Mouse (Mus musculus): ENCODE data around the gene Hoxc12. TPM values are rescaled to one million over a fixed set of nuclear protein-coding genes. Genes with fewer than 3 reads are reported as not detected.
A peak's percentile ranks its signal among the peaks of the same experiment; 100 is the strongest.

The Hoxc12 gene
- polyA plus RNA-seq, 1 experiment from 2014 or later: not detected

DNA sequence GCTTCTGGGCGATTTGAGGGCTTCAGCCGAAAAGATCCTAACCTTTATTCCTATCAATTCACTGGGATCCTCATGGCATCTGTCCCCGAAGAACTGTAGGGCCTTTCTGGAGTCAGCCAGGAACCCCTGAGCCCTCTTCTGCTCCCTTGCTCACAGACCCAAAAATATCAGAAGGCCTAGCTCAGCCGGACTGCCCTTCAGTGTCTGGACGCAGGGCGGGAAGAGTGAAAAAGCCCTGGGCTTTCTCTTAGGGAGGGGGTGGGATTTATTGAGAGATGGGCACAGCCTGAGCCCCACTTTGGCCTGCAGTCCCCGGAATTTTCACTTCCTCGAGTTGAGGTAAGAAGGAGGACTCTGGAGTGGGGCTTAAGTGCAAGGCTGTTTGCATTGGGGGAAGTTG lies 26.7 kb downstream of the Hoxc12 start:
- H3K9ac ChIP-seq (replicated peaks; ENCODE audit: low read length): peak overlapping the region; percentile 79
- H3K4me2 ChIP-seq (replicated peaks; ENCODE audit: low read depth, low read length): peak overlapping the region; percentile 84
- 13% methylated on average over 8 of the region's 8 CpGs for WGBS
- H3K4me3 ChIP-seq (ENCODE audit: low read length): peak overlapping the region; percentile 65
- no peak for ATAC-seq (ENCODE audit: low FRiP score, low TSS enrichment)
- H3K27ac ChIP-seq (ENCODE audit: low read length): peak overlapping the region; percentile 92
- no peaks in the 10 kb centered on the region for H3K9me3 ChIP-seq (ENCODE audit: low read length)
- H3K36me3 ChIP-seq (ENCODE audit: insufficient read depth, low read length): no peaks in the 10 kb centered on the region
- H3K4me1 ChIP-seq (ENCODE audit: insufficient read depth, low read length): peaks cover 27% of the 10 kb centered on the region
- H3K27me3 ChIP-seq (ENCODE audit: insufficient read depth, low read length): peaks cover 15% of the 10 kb centered on the region; the same call in 1 of the 2 replicates

DNA sequence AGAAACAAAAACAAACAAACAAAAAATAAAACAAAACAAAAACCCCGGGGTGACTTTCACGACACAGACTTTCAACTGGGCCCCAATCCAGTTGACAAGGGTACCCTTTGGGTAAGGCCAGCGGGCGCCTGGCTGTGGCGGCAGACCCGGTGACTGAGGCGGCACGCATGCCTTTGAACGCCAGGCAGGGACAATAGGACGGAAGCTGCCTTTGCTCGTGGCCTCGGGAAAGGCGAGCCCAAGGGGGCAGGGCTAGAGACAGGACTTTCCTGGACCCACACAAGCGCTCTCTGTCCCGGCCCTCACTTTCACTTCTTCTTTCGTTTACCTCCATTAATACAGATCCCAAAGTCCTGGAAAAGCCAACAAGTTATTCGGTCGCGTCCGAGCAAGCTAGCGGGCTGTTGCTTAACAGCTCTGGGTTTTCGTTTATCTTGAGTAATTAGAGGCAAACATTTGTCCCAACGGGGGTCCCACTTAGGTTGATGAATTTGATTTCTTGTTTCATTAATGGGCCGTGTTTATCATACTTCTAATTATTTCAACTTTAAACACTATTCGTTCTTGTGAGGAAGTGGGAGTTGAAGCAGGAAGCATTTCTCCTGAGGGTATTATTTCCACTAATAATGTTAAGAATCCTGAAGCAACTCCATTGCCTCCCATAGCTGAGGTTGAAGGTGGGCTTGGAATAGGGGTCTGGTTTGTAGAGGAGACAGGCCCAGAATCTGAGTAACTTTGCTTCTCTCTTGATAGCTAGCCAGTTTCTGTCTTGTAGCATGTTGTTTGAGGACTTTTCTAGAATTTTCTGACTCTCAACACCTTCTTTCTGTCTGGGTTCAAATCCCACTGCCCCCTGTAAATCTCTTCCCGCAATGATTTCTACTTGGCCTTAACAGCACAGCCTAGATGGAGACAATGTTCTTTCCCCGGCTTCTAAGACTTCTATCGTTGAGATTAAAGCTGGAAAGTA lies 27.4 kb downstream of the Hoxc12 start:
- WGBS: 4% methylated on average over 28 of the region's 28 CpGs
- Histone ChIP-seq H3K4me2 (replicated peaks; ENCODE audit: low read depth, low read length) (peak overlapping the region; percentile 84), H3K36me3 (ENCODE audit: insufficient read depth, low read length) (no peaks in the 10 kb centered on the region), H3K9ac (replicated peaks; ENCODE audit: low read length) (peak overlapping the region; percentile 79), H3K9me3 (ENCODE audit: low read length) (no peaks in the 10 kb centered on the region), H3K27ac (ENCODE audit: low read length) (peak overlapping the region; percentile 92), H3K4me1 (ENCODE audit: insufficient read depth, low read length) (peaks cover 22% of the 10 kb centered on the region; the same call in 1 of the 2 replicates), H3K27me3 (ENCODE audit: insufficient read depth, low read length) (peaks cover 20% of the 10 kb centered on the region), H3K4me3 (ENCODE audit: low read length) (peak overlapping the region; percentile 65)
- ATAC-seq (ENCODE audit: low FRiP score, low TSS enrichment): peak; percentile 25; the same call in 1 of the 2 replicates

DNA sequence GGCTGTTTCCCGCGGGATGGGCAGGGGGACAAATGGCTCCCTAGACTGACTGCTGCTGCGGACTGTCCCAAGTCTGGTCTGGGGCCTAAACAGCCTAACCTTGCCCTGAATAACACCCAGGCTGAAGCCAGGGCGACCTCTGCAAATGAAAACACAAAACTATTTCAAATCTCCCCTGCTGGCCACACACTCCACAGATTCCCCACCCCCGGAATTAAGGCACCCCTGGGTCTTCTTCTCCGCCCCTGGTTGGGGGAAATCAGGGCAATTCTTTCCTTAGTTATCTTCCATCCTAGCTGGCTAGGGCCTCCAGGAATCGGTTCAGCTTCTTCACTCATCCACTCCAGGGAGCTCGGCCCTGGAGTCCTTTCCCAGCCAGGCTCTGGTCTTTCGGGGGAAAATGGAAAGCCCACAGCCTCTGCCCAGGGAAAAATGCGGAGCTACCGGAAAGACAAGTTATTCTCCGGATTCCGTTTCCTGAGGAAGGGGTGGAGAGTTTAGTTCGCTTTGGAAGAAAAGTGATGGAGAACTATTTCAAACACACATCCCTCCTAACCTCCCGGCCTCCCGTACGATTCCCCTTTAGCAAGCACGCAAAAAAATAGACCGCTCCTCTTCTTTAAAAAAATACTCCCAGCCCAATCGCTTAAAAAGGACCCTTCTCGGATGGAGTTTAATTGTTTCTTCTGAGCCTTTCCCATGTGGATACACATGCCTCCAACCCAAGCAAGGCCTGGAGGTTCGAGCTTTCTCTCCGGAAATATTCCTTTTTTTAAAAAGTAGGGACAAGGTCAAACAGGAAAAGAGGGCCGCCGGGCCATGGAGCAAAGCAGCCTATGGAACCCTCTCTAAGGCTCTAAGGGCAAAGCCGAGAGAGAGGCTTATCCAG lies 28.7 kb downstream of the Hoxc12 start:
- Histone ChIP-seq H3K9ac (replicated peaks; ENCODE audit: low read length) (peak overlapping the region; percentile 79), H3K27me3 (ENCODE audit: insufficient read depth, low read length) (peaks cover 21% of the 10 kb centered on the region), H3K36me3 (ENCODE audit: insufficient read depth, low read length) (no peaks in the 10 kb centered on the region), H3K9me3 (ENCODE audit: low read length) (no peaks in the 10 kb centered on the region), H3K27ac (ENCODE audit: low read length) (peak overlapping the region; percentile 92), H3K4me3 (ENCODE audit: low read length) (peak overlapping the region; percentile 65), H3K4me1 (ENCODE audit: insufficient read depth, low read length) (peaks cover 21% of the 10 kb centered on the region; the same call in 1 of the 2 replicates), H3K4me2 (replicated peaks; ENCODE audit: low read depth, low read length) (peak overlapping the region; percentile 84)
- ATAC-seq (ENCODE audit: low FRiP score, low TSS enrichment): no peak
- WGBS: 6% methylated on average over 26 of the region's 26 CpGs

DNA sequence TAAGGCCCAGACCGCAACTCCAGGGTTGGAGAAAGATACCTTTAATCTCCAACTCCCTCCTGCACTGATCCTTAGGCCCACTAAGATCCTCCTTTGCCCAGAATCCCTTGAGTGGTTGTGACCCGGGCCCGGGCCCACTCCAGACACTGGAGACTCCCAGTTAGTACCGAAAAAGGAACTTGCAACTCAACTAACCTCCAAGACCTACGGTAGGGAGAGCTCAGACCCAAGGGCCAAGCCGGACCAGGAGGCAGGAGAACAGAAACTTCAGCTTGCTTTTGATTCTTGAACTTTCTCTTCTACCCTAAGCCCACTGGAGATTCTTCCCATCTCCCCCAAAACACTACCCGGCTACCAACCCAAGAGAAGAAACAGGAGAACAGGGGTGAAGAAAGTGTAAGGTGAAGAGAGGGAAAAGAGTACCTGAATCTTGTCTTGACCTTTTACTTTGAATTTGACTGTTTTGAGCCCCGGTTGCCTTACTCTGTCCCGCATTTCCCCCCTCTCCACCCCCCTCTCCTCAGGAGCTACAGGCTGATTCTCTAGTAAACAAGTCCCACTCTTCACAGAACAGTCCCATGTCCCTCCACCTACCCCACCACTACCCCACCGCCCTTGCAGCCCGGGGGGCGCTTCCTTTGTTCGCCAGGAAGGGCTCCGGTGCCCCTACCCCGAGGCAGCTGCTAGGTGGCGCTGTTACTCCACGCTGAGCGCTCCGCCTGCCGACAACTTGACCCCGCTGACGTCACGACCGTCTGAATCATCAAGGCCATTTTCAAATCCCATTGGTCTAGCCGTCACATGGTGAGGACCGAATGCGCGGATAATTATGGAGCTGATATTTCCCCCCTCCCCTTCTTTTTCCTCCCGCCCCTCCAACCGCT lies 29.6 kb downstream of the Hoxc12 start:
- Histone ChIP-seq H3K9me3 (ENCODE audit: low read length) (no peaks in the 10 kb centered on the region), H3K9ac (replicated peaks; ENCODE audit: low read length) (peak overlapping the region; percentile 90), H3K36me3 (ENCODE audit: insufficient read depth, low read length) (no peaks in the 10 kb centered on the region), H3K27ac (ENCODE audit: low read length) (peak overlapping the region; percentile 94), H3K4me3 (ENCODE audit: low read length) (peak overlapping the region; percentile 65), H3K27me3 (ENCODE audit: insufficient read depth, low read length) (peaks cover 24% of the 10 kb centered on the region), H3K4me1 (ENCODE audit: insufficient read depth, low read length) (peaks cover 21% of the 10 kb centered on the region), H3K4me2 (replicated peaks; ENCODE audit: low read depth, low read length) (peak overlapping the region; percentile 84)
- ATAC-seq (ENCODE audit: low FRiP score, low TSS enrichment): peak; percentile 80
- WGBS: 3% methylated on average over 29 of the region's 30 CpGs

DNA sequence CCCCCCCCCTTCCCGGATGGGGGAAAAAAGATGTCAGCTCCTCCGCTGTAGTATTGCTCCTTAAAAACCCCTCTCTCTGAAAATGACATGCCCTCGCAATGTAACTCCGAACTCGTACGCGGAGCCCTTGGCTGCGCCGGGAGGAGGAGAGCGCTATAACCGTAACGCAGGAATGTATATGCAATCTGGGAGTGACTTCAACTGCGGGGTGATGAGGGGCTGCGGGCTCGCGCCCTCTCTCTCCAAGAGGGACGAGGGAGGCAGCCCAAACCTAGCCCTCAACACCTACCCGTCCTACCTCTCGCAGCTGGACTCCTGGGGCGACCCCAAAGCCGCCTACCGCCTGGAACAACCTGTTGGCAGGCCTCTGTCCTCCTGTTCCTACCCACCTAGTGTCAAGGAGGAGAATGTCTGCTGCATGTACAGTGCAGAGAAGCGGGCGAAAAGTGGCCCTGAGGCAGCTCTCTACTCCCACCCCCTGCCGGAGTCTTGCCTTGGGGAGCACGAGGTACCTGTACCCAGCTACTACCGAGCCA lies 30.3 kb downstream of the Hoxc12 start, which contains the start of gene Hoxc10:
Gene Hoxc10 (plus strand): TSS at position 21 of the 536 bp plus-strand sequence.
- Histone ChIP-seq H3K4me2 (replicated peaks; ENCODE audit: low read depth, low read length) (peak within 1 kb of the TSS; percentile 84), H3K4me3 (ENCODE audit: low read length) (peak within 1 kb of the TSS; percentile 65), H3K36me3 (ENCODE audit: insufficient read depth, low read length) (no peaks in the 10 kb centered on the region), H3K9ac (replicated peaks; ENCODE audit: low read length) (peak within 1 kb of the TSS; percentile 90), H3K27ac (ENCODE audit: low read length) (peak within 1 kb of the TSS; percentile 94), H3K4me1 (ENCODE audit: insufficient read depth, low read length) (peaks cover 22% of the 10 kb centered on the region), H3K27me3 (ENCODE audit: insufficient read depth, low read length) (peaks cover 22% of the 10 kb centered on the region), H3K9me3 (ENCODE audit: low read length) (no peaks in the 10 kb centered on the region)
- WGBS: under 1% methylated on average over 27 of the region's 27 CpGs
- ATAC-seq (ENCODE audit: low FRiP score, low TSS enrichment): peak; percentile 58

DNA sequence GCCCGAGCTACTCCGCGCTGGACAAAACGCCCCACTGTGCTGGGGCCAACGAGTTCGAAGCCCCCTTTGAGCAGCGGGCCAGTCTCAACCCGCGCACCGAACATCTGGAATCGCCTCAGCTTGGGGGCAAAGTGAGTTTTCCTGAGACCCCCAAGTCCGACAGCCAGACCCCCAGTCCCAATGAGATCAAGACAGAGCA lies 30.7 kb downstream of the Hoxc12 start, which contains the start of gene Hoxc5:
Gene Hoxc5 (plus strand): TSS at position 132 of the 199 bp plus-strand sequence.
- Histone ChIP-seq H3K36me3 (ENCODE audit: insufficient read depth, low read length) (no peaks in the 10 kb centered on the region), H3K4me2 (replicated peaks; ENCODE audit: low read depth, low read length) (peak within 1 kb of the TSS; percentile 84), H3K9ac (replicated peaks; ENCODE audit: low read length) (peak within 1 kb of the TSS; percentile 90), H3K4me1 (ENCODE audit: insufficient read depth, low read length) (peaks cover 22% of the 10 kb centered on the region), H3K27ac (ENCODE audit: low read length) (peak within 1 kb of the TSS; percentile 94), H3K4me3 (ENCODE audit: low read length) (peak within 1 kb of the TSS; percentile 65), H3K9me3 (ENCODE audit: low read length) (no peaks in the 10 kb centered on the region), H3K27me3 (ENCODE audit: insufficient read depth, low read length) (peaks cover 22% of the 10 kb centered on the region)
- WGBS: 3% methylated on average over 12 of the region's 12 CpGs
- no peak for ATAC-seq (ENCODE audit: low FRiP score, low TSS enrichment)

DNA sequence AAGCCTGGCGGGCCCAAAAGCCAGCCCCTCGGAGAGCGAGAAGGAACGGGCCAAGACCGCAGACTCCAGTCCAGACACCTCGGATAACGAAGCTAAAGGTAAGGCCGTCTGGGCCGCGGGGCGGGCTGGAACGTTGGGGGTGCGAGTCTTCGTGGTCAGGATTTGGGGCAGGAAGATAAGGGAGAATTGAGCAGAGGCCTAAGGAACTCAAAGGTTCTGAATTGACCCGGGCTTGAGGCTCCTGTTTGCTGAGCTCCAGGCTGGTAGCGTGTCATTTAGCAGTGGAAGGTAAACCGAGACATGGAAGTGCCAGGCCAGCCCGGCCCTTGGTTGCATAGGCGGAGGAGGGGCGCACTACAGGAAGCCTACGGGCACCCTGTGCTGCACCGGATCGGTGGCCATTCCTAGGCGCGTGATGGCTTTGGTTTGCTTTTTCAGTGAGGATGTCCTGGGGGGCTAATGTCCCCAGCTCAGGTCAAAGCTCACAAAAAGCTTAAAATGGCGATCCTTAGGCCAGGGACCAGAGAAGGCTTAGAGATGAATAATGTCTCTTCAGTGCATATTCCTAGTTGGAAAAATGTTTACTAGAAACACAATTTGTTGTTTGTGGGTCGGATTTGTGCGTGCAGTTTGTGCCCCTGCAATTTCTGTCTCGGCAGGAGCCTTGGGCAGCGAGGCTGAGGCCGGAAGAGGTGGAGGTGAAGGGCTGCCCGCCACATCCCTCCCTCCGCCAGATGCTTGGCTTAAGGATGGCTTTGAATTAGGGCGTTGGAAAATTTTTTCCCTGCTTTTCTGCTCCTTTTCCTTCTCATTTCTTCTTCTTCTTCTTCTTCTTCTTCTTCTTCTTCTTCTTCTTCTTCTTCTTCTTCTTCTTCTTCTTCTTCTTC lies 31.2 kb downstream of the Hoxc12 start:
- H3K4me1 ChIP-seq (ENCODE audit: insufficient read depth, low read length): peaks cover 25% of the 10 kb centered on the region
- peak overlapping the region; percentile 94 for H3K27ac ChIP-seq (ENCODE audit: low read length)
- peaks cover 22% of the 10 kb centered on the region for H3K27me3 ChIP-seq (ENCODE audit: insufficient read depth, low read length)

DNA sequence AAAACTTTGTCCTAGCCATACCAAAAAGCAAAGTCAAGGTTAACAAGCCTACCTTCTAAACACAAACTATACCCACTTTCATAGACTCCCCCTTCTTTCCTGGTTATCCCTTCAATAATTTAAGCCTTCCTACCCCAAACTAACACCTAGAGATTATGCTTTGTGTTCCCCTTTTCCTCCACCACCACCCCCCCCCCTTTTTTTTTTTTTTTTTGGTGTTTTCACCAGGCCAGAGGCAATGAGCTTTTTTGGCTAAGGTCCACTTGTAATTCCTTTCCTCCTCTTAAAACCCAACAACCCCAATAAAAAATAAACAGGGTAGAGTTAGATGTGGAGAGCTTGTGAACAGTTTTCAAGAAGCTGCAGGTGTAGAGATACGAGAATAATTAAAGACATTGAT lies 32.7 kb downstream of the Hoxc12 start:
- Histone ChIP-seq H3K9me3 (ENCODE audit: low read length) (no peaks in the 10 kb centered on the region), H3K9ac (replicated peaks; ENCODE audit: low read length) (peak overlapping the region; percentile 79), H3K4me1 (ENCODE audit: insufficient read depth, low read length) (peaks cover 19% of the 10 kb centered on the region), H3K27me3 (ENCODE audit: insufficient read depth, low read length) (peaks cover 27% of the 10 kb centered on the region), H3K4me2 (replicated peaks; ENCODE audit: low read depth, low read length) (peak overlapping the region; percentile 84), H3K27ac (ENCODE audit: low read length) (peak overlapping the region; percentile 70; the same call in 1 of the 2 replicates), H3K4me3 (ENCODE audit: low read length) (peak overlapping the region; percentile 65), H3K36me3 (ENCODE audit: insufficient read depth, low read length) (no peaks in the 10 kb centered on the region)
- WGBS: 25% methylated on average over 1 of the region's 1 CpGs
- ATAC-seq (ENCODE audit: low FRiP score, low TSS enrichment): no peak

More for the DNA sequence above, 31.2 kb downstream of the Hoxc12 start:
- ATAC-seq (ENCODE audit: low FRiP score, low TSS enrichment): no peak
- no peaks in the 10 kb centered on the region for H3K9me3 ChIP-seq (ENCODE audit: low read length)
- no peaks in the 10 kb centered on the region for H3K36me3 ChIP-seq (ENCODE audit: insufficient read depth, low read length)
- H3K4me3 ChIP-seq (ENCODE audit: low read length): peak overlapping the region; percentile 65
- H3K4me2 ChIP-seq (replicated peaks; ENCODE audit: low read depth, low read length): peak overlapping the region; percentile 84
- 4% methylated on average over 34 of the region's 34 CpGs for WGBS
- peak overlapping the region; percentile 90 for H3K9ac ChIP-seq (replicated peaks; ENCODE audit: low read length)

Data from kidney, embryonic 16.5 days (tissue).